Mouse (Mus musculus) heart, postnatal 36 days (tissue): Measurements from ENCODE around the gene Pfkfb2. TPM values are rescaled to one million over a fixed set of nuclear protein-coding genes. Genes with fewer than 3 reads are reported as not detected.

ENCODE experiments used
- DNase-seq, 2 experiments: peaks; one replicate each; pipeline ENCODE4 v3.0.0; 2021 to 2022
- intact Hi-C: fragments of 180-260 bp; cut with DNase I; formaldehyde crosslinking; loops from one replicate; pipeline ENCODE4 v1.15.1; 2025
- total RNA-seq, 2 experiments: library from RNA; stranded (reverse); gene quantifications; 2 replicates each; pipeline ENCODE4 v1.2.3; 2021

Gene Pfkfb2
- total RNA-seq, 2 experiments from 2014 or later: 63.8 to 76.3 TPM

- intact Hi-C loops: no loop called here
- no peak for DNase-seq
Measured at GRCm38 (mm10) chr1:130738551-130739106, 9.6 kb upstream of the Pfkfb2 start.

- no peak for DNase-seq
- intact Hi-C loops: no loop called here
Measured at GRCm38 (mm10) chr1:130737916-130738315, 8.9 kb upstream of the Pfkfb2 start.

GRCm38 (mm10) chr1:130737411-130737881 lies 8.4 kb upstream of the Pfkfb2 start:
- DNase-seq: no peak
- intact Hi-C loops: no loop called here

- intact Hi-C loops: no loop called here
- no peak for DNase-seq
Measured at GRCm38 (mm10) chr1:130734852-130735251, 5.8 kb upstream of the Pfkfb2 start.

GRCm38 (mm10) chr1:130734452-130734851 lies 5.4 kb upstream of the Pfkfb2 start:
- intact Hi-C loops: no loop called here

GRCm38 (mm10) chr1:130733671-130734070 lies 4.6 kb upstream of the Pfkfb2 start:
- intact Hi-C loops: no loop called here
- DNase-seq: no peak

More at GRCm38 (mm10) chr1:130734452-130734851, 5.4 kb upstream of the Pfkfb2 start:
- DNase-seq: no peak

GRCm38 (mm10) chr1:130732706-130733658 lies 3.9 kb upstream of the Pfkfb2 start:
- intact Hi-C loops: no loop called here

GRCm38 (mm10) chr1:130731741-130732337 lies 2.8 kb upstream of the Pfkfb2 start, which contains the start of gene AA986860:
Gene AA986860, plus strand, starts transcription at chr1:130731976.
- DNase-seq: no peak
- intact Hi-C loops: no loop called here

More at GRCm38 (mm10) chr1:130732706-130733658, 3.9 kb upstream of the Pfkfb2 start:
- no peak for DNase-seq

GRCm38 (mm10) chr1:130728708-130729107 lies 345 bp downstream of the Pfkfb2 start:
- DNase-seq: no peak
- intact Hi-C loops: no loop called here

DNA sequence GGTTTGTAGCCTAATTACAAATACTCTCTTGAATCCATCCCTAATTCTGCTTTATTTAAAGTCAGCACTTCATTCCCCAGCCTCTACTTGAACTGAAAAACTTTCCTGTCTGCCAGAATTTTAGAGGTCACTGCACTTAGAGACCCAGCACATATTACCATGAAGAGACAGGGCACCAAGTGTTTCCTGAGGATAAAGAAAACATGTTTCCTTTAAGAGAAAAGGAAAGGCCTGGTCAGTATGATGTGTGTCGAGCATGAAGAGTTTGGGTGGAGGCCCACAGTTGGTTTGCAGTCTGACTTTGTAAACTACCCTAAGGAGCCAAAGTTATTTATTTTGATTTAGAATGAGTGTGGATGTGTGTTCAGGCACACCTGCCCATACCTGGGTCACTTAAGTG lies 983 bp downstream of the Pfkfb2 start:
- no peak for DNase-seq
- intact Hi-C loops: no loop called here

GRCm38 (mm10) chr1:130726396-130726795 lies 2.7 kb downstream of the Pfkfb2 start:
- no peak for DNase-seq
- intact Hi-C loops: no loop called here

DNA sequence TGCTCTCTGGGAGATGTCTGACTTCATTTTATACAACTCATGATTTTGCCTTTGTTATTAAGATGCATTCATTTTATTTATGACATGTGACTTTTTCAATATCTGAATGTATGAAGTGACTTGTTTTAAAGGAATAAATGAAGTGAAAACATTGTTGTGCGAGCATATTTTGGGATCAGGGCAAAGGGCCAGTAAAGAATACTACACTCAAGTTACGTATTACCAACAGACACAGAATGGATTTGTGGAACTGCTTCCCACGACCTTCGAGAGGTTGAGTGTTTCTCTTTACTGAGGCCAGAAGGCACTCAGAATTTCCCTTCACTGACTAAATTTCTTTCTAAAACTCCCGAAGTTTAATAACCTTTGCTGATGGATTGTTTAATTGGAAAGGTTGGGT lies 4.8 kb downstream of the Pfkfb2 start:
- no peak for DNase-seq
- intact Hi-C loops: no loop called here

DNA sequence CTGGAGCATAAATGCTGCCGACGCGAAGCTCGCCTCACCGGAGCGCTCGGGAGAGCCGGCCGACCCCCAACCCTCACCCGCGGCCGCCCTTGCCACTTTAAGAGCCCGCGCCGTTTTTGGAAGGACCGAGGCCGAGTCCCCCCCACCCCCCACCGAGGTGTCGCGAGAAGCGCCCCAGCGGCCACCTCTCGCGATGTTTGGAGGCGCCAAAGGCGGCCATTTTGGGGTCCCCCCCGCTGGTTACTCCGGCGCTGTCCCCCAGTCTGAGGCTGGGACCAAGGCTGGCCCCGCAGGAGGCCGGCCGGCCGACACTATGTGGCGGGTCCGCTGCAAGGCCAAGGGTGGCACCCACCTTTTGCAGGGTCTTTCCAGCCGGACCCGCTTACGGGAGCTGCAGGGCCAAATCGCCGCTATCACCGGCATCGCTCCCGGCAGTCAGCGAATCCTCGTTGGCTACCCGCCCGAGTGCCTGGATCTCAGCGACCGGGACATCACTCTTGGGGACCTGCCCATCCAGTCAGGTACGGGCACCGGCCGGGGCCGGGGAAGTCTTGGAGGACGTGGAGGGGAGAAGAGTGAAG lies 11.7 kb downstream of the Pfkfb2 start, which contains the start of gene Yod1:
Gene Yod1 (plus strand): TSS at position 37 of the 581 bp plus-strand sequence.
- intact Hi-C loops: no loop called here
- peak; percentile 91 to 96 for DNase-seq

DNA sequence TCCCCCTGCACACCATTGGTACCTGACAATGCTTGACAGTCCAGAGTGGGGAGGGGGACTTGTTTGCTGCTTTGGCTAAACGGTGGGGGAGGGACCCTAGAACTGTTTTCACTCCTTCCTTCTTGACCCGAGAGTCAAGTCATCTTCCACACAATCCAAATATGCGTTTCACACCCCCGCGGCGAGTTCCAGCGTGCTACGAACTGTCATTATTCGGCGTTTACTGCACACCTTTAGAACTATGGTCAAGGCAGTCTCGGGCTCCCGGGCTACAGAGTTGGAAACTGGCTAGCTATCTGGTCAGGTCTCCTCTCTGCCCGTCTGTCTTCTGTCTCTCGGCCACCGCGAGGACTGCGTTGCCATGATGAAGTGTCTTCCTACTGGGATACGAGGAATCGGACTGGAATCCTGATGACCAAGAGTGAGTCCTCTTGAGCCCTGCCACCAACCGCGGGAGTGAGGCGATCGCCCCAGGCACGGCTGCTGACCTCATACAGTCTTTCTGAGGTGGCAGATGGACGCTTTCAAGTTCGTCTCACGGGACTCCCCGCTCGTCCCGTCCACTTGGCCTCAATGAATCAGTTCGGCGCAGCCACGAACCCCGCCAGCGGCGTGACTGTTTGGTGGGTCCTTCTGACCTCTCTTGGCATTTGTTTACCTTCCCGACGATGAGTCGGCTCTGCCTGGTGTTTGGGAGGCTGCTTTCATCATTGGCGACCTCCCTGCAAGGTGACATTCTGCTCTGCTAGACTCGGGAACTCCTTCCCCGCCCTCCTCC lies 12.4 kb downstream of the Pfkfb2 start:
- no peak for DNase-seq

GRCm38 (mm10) chr1:130716218-130716512 lies 12.9 kb downstream of the Pfkfb2 start:
- intact Hi-C loops: no loop called here
- no peak for DNase-seq

More for the DNA sequence above, 12.4 kb downstream of the Pfkfb2 start:
- intact Hi-C loops: no loop called here

DNA sequence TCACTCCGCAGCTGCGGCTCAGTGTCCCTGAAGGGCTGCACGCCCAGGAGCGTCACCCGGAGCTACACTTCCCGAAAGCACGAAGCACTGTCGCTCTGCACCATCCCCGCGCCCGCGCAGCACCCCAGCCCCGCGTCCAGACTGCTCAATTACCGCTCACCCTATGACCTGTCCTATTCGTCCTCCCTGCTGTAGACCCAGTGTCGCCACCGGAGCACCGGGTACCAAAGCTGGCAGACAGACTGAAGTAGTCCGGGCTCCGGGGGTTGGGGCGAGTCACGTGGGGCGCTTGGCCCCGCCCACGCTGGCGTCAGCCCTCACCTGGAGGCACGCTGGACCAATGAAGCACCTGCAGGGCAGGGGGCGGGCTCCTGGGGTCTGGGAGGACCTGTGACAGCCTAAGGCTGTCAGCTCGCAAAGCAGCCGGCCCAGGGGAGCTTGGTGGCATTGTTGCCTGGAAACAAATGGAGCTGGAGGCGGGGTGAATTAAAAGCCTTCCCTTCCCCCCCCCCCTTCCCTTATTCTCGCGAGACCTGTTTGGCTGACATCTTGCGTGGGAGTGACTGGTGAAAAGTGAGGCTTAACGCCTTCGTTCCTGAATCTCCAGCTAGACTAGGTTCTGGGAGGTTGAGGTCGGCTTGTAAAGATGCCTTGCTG lies 13.4 kb downstream of the Pfkfb2 start, which contains the start of gene Gm29427:
Gene Gm29427 (minus strand): TSS at position 239 of the 657 bp plus-strand sequence.
- peak; percentile 91 to 96 for DNase-seq

GRCm38 (mm10) chr1:130714046-130714445 lies 15.0 kb downstream of the Pfkfb2 start:
- intact Hi-C loops: no loop called here
- DNase-seq: no peak

More for the DNA sequence above, 13.4 kb downstream of the Pfkfb2 start, which contains the start of gene Gm29427:
- intact Hi-C loops: no loop called here

DNA sequence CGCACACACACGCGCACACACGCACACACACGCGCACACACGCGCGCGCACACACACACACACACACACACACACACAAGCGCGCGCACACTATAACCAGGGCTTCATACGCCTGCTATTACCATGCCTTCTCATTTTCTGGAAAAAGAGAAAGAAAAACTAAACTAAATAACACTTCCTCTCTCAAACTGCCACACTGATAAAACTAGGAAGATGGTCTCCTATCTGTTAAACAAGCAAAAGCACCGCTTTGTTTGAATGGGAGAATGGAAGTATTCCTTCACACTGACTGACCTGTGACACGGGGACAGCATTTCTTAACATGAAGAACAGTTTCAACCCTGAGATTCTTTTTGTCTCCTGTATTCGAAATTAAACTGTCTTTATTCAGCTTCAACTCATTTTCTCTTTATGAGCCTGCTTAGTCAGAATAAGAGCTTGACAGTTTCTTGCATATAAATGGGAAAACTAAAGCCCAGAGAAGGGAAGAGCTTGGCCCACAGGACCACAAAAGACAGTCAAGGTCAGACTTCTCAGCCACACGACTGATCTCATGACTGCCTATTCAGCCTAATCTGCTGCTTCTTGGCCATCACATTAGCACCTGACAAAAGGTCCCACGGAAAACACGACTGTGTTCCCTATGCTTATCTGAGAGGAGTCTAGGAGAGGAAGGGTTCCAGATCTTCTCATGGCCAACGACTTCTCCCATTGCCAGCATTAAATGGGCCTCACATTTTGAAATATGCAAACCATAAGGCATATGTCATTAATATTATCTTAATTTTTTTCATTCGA lies 18.6 kb downstream of the Pfkfb2 start:
- intact Hi-C loops: no loop called here
- peak in 1 of 2 experiments; percentile 30 for DNase-seq

DNA sequence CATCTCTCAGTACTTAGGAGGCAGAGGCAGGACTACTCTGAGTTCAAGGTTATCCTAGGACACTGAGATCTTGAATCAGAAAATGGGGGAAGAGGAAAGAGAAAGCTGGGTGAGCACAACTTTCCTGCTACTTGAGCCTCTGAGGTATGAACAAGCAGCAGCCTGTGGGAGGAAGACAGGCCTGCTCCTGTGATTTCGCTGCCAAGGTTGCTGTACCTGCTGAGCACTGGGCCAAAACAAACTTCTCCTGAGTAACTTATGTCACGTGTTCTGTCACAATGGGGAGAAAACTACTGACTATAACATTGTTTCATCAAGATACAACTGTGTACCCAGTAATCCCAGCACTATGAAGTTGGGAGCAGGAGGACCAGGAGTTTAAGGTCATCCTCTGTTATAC lies 25.4 kb downstream of the Pfkfb2 start:
- DNase-seq: no peak
- intact Hi-C loops: no loop called here
